Mouse (Mus musculus): ENCODE data around the gene Mtif3. TPM values are rescaled to one million over a fixed set of nuclear protein-coding genes. Genes with fewer than 3 reads are reported as not detected.
"Not testable (repeated sequence)": the region's sequence is repeated elsewhere in the genome, so short reads cannot be mapped to it uniquely, and the experiment has no call there.

Gene Mtif3
- polyA plus RNA-seq, 3 experiments from 2014 or later: 44.4 to 59.1 (median 50.4) TPM

DNA sequence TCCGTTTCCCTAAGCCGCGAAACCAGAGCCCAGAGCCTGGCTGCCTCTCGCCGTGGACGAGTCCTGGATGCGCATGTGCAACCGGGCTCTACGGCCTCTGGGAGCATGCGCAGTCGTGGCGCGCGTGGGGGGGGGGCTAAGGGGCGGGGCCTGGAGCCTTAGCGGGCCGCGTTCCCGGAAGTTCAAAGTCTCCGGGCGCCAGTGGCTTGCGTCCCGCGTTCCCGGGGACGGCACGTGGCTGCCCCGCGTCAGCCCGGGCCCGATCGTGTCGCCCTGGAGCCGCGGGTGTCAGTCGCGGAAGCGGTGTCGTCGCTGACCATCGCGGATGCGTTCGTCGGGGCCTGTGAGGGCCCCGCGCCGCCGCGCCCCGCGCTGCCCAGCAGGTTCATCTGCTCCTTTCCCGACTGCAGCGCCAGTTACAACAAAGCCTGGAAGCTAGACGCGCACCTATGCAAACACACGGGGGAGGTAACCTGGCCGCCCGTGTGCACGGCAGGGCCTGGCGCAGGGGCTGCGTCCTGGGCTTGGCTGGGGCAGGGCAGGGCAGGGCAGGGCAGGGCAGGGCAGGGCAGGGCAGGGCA is 15.0 kb downstream of the Mtif3 start, which contains the start of gene Gtf3a:
TSS of gene Gtf3a (plus strand) at position 150 of the 581 bp plus-strand sequence.
- ATAC-seq: peak; percentile 75

DNA sequence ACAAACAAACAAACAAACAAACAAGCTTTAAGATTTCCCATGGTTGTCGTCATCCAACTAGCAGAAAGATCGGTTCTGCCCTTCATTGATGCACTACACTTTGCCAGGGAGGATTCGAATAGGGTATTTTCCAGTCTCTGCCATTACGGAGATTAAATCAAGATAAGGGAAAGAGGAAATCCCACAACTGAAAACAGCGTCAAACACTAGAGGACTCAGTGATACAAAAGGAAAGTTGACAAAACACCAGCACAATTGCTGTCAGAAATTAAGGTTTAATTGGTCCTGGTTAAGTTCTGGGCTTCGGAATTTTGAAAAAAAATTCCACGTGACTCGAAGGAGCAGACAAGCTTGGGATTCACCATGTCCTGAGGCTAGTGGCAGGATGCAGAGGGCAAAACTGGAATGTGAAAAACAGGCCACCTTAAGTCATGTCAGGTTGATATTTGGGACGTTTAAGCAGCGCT is 15.5 kb downstream of the Mtif3 start:
- ATAC-seq: peak; percentile 41

DNA sequence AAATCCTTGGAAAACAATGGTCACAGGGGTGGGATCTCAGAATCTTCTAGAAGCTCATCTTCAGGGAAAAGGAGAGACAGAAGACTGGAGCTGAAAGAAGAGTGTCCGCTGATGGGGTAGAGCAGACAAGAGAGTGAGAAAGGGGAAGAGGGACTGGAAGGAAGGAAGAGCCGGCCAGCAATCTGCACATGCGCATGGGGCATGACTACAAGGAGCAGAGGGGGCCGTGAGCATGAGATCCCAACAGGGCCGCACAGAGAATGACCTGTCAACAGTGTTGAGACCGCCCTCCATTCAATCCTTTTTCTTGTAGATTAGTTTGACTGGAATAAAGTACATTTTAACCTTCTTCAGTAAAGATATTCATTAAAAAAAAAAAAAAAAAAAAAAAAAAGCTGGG is 16.1 kb downstream of the Mtif3 start:
- no peak for ATAC-seq

DNA sequence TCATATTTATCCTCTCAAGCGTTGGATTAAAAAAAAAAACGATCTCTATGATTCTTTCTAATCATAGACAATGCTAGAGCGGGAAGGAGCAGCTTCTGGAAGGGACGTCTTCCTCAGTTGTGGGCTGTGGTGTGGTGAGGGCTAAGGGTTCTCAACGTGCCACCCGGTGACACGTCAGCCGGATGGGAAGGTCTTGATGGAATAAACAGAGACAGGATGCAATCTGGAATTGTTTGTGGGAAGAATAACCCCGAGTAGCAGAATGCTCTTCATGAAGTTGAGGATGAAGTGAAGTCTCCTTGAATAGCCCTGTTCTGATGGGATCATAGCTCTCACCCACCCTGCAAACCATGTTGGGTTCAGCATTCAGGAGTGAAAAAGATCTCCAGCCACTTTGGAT is 16.9 kb downstream of the Mtif3 start:
- no peak for ATAC-seq

DNA sequence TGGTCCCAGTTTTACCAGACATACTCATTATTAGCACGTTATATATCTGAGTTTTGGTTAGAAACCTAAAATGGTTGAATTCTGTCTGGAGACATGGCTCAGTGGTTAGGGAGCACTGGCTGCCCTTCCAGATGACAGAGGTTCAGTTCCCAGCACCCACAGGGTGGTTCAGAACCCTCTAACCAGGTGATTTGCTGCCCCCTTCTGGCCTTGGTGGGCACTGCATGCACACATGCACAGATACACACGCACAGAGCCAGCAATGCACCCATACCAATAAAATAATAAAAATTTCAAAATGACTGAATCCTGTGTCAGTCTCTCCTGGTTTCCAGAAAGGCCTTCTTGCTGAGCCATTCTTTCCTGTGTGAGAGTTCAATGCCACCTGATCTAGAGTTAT is 19.0 kb downstream of the Mtif3 start:
- no peak for ATAC-seq

DNA sequence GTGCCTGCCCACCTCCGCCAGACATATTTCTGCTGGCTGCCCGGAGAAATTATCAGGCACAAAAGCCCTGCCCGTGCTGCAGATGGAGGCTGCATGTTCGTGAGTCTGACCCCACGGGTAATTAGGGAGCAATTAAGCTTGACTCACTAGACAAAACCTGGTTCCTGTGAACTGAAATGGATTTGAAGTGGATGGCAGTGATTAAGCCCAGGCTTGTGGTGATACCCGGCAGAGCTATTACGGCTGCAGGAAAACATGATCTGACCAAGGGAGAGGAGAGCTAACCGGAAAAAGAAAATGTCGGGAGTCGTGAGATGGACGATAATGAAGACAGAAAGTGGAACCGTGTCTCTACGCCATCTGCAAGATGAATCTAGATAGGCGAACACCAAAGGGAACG is 20.6 kb downstream of the Mtif3 start:
- no peak for ATAC-seq

DNA sequence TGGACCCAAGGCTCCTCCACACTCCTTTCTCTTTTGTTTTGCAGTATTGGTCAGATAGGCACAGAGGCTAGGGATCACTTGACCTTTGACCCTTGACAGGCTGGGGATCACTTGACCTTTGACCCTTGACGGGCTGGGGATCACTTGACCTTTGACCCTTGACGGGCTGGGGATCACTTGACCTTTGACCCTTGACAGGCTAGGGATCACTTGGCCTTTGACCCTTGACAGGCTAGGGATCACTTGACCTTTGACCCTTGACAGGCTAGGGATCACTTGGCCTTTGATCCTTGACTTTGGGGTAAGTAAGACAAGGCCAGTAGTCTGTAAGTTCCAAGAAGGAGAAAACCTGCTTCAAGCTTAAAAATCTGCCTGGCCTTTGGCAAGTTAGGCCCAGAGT is 21.7 kb downstream of the Mtif3 start:
- peak; percentile 25 for ATAC-seq

DNA sequence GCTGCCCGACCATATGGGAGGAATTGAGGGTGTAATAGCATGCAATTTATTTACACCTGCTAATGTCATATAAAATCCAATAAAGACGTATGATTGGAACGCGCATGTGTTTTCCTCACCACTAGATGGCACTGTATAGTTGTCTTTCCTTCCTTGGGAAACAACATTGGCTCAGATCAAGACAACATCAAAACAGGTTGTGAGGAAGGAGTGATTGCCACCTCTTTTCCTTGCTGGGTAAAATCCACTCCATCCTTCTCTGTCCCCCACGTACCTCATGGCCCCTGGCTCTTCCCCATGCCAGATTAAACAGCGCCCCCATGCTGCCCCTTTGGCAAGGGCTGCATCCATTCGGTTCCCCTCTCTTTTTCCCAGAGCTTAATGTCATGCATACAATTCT is 23.4 kb downstream of the Mtif3 start:
- ATAC-seq: peak; percentile 43

DNA sequence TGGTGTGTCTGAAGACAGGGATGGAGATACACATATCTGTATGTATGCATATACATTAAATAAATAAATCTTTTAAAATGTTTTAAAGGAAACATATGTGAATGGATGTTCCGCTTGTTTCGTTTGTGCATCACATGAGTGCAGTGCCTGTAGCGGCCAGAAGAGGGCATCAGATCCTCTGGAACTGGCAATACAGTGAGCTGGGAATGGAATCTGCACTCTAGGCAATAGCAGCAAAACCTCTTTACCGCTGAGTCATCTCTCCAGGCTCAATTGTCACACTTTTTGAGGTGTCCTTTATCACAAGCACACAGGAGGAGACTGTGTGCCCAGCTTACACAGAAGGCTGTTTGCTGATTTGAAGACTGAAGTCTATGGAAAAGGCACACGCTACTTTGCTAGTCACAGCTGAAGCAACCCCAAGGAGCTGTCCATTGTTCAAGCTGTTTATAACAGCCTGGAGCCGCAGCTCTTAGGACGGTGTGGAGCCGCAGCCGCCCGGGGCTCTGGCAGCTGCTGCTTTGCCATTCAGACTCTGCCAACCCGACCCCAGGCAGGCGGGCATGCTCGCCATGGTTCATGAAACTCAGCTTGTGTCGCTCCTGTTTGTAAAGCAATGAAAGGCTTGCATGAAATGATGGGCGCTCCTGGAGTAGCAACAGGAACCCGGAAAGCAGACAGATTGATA is 24.3 kb downstream of the Mtif3 start:
- no peak for ATAC-seq

DNA sequence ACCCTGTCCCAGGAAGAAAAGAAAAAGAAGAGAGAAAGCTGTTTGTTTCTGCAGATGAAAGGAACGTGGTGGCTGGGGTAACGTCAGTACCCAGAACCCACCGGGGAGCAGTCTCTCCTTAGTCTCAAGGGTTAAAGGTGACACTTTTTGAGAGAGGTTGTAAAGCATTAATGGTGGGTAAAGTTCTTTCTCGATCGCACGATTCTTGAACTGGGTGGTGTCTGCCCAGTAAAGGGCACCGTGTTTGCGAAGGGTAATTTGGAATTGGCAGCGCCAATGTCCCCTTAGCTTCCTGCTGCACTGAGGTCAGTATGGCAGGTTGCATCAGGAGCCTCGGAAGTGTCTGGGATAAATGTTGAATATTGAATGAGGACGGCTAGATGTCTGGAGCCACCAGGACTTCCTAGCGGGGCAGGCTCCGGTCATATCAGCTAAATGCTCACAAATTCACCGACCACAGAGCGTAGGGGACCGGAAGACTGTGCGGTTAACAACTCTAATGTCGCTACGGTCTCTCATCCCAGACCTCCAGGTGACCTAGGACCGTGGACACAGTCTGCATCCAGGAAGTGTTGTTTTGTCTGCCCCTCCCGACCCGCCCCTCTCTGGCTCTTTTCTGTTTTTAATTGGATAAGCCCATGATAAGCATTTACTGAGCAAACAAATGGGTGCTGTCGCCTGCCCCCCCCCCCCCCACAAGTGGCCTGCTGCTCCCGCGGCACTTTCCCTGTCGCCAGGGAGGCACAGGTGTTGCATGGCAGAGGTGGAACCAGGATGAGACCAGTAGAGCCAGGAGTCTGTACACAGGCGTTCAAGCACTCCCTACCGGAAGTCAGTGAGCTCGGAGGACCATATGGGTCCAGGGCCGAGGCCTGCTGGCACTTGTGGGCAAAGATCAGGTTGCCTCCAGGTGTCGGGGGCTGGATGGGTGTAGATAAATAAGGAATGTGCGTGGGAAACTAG is 25.8 kb downstream of the Mtif3 start:
- no peak for ATAC-seq

DNA sequence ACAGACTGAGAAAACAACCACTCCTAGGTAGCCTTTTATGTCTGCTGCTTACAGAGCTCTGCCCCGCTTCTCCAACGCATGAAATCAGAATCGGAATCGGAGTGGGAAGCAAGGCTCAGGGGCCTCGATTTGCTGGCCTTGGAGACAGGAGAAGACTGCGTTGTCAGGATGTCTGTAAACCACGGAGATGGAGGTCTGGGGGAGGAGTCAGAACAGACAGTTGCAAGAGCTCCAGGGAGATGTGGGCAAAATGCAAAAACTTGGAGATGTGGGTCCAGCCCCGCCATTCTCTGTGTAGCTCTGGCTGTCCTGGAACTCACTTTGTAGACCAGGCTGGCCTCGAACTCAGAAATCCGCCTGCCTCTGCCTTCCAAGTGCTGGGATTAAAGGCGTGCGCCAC is 30.1 kb downstream of the Mtif3 start:
- ATAC-seq: no peak

DNA sequence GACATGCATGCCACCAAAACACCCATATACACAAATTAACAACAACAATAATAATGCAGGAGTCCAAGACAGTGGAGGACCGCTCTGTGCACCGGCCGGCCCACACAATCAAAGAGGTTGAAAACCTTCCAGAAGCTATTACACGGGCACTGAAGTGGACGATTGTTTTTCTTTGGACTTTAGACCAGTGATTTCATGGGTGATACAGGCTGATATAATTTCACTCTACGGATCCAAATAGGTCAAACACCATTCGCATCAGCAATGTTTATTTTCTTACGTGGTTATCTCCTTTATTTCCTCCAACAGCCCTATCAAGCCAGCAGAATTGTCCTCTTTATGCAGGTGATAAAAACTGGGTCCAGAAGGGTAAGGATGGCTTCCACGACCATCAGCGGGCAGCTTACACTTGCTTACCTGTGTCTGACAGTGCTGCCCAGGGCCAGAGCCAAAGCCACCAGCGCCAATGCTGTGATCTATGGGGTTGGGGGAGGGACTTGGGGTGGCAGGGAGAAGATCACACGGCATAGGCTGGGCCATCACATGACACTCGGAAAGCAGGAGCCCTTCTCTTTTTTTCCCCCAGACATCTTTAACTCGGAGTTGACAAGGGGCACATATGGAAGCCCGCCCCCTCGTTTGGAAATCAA is 31.6 kb downstream of the Mtif3 start:
- ATAC-seq: no peak

DNA sequence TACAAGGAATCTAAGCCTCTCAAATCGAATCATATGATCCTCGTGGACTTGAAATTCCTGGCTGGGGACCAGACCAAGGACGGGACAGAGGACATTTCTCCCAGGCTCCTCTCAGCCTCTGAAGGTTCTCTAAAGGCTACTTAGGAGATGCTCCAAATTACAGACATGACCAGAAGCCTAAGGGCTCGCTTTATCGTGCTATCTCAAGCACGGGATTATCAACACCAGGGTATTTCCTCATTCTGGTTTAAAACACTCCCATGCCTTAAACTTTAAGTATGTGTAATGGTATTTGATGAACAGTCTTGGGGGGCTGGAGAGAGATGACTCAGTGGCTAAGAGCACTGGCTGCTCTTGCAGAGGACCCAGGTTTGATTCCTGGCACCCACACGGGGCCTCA is 32.2 kb downstream of the Mtif3 start:
- ATAC-seq: no peak

DNA sequence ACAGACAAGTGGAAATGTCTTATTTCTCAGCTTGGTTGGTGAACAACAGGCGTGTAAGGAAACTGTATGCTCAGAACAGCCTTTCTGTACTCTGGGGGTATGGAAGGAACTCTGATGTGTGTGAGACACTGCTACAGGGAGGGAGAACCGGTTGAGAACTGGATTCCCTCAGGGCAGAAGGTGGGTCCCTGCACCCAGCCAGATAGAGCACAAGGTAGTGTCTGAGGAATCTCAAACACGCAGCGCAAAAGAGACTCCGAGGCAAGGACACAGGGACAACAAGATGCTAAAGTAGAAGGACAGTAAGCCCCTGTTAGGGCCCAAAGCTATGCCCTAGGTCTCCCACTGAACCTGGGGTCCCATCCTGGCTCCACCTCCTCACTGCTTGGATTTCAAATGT is 36.9 kb downstream of the Mtif3 start:
- ATAC-seq: no peak

DNA sequence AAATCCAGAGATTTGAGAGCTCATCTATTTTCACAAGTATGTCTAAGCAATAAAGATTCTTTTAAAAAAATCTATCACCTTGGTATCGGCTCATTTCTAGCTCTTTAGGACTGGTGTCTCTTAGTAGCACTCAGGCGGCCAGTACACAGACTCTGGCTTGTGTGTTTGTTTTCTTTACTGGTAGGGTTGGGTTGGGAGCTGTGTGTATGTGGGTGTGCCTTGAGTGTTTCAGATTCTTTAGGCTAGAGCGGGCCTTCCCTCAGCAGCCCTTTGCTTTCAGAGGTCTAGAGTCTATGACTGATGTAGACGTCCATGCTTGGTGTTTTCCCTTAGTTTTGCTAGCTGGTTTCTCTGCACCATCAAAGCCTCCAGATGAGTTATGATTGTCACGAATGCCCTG is 40.1 kb downstream of the Mtif3 start:
- ATAC-seq: no peak

DNA sequence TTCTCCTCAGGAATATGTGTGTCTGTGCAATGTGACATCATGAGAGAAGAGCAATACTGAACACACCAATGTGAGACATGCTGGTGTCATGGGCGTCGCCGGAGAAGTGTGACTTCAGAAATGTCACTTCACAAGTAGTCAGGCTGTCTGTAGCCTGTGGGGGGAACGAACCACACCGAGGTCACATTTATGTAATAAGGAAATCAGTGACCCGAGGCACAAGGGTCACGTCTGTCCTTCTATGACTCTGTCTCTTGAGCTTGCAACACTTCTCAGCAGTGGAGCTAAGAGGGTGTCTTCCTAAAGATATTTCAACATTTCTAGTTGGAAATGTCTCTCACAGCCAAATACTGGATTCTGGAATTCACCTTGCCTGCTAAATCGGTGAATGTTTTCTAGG is 42.4 kb downstream of the Mtif3 start:
- no peak for ATAC-seq

DNA sequence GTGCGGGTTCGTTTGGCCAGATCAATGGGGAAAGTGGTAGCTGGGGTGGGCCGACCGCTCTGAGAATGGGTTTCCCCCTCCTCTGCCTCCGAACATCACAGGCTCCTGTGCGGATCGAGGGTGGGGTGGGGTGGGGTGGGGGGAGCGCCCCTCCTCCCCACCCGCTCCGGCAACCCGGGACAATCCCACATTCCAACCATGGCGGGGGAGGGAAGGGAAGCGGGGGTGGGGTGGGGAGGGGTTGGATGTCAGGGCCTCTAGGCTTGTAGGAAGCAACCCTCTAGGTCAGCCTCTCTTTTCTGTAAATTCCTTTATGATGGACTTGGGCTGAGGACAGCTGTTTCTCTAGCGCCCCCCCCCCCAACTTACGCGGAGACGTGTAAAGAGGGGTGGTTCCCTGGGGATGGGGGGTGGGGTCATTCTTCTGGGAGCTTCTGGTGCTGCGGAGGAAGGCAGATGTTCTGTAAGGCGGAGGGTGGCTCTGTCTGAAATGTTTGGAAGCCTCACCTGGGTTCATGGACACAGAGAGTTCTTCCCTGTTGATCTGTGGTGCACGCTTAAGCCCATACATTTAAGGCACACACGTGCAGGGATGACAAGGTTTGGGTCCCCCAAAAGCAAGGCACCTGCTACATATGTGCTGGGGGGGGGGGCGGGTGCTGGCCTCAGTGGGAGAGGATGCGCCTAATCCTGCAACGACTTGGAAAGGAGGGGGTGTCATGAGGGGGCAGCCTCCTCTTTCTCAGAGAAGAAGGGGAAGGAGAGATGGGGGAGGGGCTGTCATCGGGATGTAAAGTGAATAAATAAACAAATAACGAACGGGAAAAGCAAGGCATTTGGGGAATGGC is 43.1 kb downstream of the Mtif3 start:
- no peak for ATAC-seq

DNA sequence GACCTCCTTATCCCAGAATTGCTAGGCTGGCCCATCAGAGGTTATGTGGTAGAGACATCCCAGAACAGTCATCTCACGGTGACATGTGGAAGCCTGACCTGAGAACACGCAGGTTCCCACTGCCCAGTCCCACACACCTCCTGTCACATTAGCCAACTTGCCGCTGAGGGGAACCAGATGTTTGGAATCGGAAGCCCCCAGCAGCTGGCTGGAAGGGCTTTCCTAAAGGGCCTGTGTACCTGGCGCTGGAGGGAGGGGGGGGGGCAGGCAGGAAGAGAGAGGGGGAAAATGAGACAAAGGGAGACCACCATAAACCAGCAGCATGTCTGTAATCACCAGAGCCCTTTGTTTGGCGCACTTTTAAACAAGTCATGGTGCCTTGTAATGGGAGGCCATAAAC is 43.7 kb downstream of the Mtif3 start:
- ATAC-seq: no peak

DNA sequence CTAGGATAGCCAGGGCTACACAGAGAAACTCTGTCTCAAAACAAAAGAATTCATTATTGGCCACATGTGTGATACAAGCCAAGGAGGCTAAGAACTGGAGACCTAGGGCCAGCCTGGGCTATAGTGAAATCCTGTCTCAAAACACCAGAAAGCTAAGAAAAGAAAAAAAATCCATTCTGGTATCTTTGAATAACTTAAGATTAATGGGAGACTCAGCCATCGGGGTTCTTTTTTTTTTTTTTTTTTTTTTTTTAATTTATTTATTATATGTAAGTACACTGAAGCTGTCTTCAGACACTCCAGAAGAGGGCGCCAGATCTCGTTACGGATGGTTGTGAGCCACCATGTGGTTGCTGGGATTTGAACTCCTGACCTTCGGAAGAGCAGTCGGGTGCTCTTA is 46.2 kb downstream of the Mtif3 start:
- ATAC-seq: not testable (repeated sequence)

DNA sequence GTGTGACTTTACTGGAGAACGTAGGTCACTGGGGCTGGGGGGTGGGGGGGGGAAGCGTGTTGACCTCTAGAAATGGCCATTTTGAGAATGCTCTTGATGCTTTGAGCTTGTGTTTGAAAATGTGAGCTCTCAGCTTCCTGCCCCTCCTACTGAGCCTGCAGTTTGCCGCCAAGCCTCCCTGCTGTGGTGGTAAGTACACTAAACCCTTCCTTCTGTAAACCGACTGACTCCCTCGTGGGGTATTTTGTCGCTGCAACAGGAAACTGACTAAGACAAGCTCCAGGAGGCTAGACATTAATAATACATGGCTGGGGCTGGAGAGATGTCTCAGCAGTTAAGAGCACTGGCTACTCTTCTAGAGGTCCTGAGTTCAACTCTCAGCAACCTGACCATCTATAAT is 46.8 kb downstream of the Mtif3 start:
- ATAC-seq: no peak

DNA sequence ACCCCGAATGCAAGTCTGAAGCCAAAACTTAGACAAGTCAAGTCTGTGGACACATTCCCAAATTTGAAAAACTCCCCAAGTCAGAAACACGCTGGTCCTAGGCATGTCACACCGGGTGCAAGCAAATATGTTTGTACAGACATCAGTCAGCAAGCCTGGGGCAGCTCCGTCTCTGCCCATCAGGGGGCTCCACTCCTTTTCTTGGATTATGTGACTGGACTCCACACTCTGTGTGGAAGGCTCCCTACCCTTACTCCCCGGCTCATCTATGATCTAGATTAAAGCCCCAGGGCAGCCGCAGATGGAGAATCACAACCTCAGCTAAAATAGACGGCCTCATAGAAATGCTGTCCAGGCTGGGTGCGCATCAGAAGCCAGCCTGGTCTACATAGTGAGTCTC is 47.3 kb downstream of the Mtif3 start:
- no peak for ATAC-seq
